Mouse (Mus musculus) forebrain, embryonic 10.5 days (tissue): Measurements from ENCODE around the gene Nedd9. TPM values are rescaled to one million over a fixed set of nuclear protein-coding genes. Genes with fewer than 3 reads are reported as not detected.

Source experiments
- DNase-seq: peaks from one replicate; pipeline ENCODE4 v3.0.0-alpha.2; 2017; ENCODE audit warnings: low spot score; ENCODE audit errors: extremely low spot score
- H3K27ac ChIP-seq: fragments of 300-500 bp; sonication (generic); 2 replicates; pipeline ENCODE4 v1.5.1; 2016; ENCODE audit warnings: mild to moderate bottlenecking
- H3K27me3 ChIP-seq: fragments of 300-500 bp; sonication (generic); 2 replicates; pipeline ENCODE4 v1.6.1; 2016; ENCODE audit warnings: mild to moderate bottlenecking; ENCODE audit not compliant: poor library complexity, severe bottlenecking
- H3K36me3 ChIP-seq: fragments of 300-500 bp; sonication (generic); replicated peaks from 2 replicates; pipeline ENCODE4 v1.6.1; 2016; ENCODE audit warnings: mild to moderate bottlenecking, moderate library complexity
- H3K4me1 ChIP-seq: fragments of 300-500 bp; sonication (generic); 2 replicates; pipeline ENCODE4 v1.6.1; 2016
- H3K4me3 ChIP-seq: fragments of 300-500 bp; sonication (generic); 2 replicates; pipeline ENCODE4 v1.5.1; 2016; ENCODE audit warnings: mild to moderate bottlenecking, moderate library complexity
- H3K9me3 ChIP-seq: fragments of 300-500 bp; sonication (generic); 2 replicates; pipeline ENCODE4 v1.6.1; 2016; ENCODE audit warnings: mild to moderate bottlenecking, moderate library complexity
- WGBS: fragments of 180-500 bp; shearing (Covaris S2); methylation state at CpG from one replicate; pipeline ENCODE4 v1.1.7; 2016; 5-methylcytosine and 5-hydroxymethylcytosine counted together
- polyA plus RNA-seq: library from polyadenylated mRNA; unstranded; fragments of >200 nt; fragmentation: Nextera tagmentation; extraction: Ambion mirVana; gene quantifications from 2 replicates; pipeline ENCODE4 v1.2.1, GENCODE M21; 2016

Gene Nedd9
- polyA plus RNA-seq, 1 experiment from 2014 or later, result 18.4 TPM

- H3K27ac ChIP-seq, result 0 out of 2 replicates have a peak overlapping the region, but pooled peaks have one; percentile 46
- peaks cover 81% of the 10 kb centered on the region for H3K4me1 ChIP-seq
- no peaks in the 10 kb centered on the region for H3K9me3 ChIP-seq
- DNase-seq, result no peak
- 81% methylated on average over 2 of the region's 2 CpGs for WGBS
- peaks cover 3% of the 10 kb centered on the region; the same call in 1 of the 2 replicates for H3K36me3 ChIP-seq
- peak overlapping the region; percentile 73; the same call in 1 of the 2 replicates for H3K4me3 ChIP-seq
- peaks cover under 1% of the 10 kb centered on the region; the same call in 1 of the 2 replicates for H3K27me3 ChIP-seq
Observed at GRCm38 (mm10) chr13:41355552-41355951, 131.6 kb downstream of the Nedd9 start.

DNA sequence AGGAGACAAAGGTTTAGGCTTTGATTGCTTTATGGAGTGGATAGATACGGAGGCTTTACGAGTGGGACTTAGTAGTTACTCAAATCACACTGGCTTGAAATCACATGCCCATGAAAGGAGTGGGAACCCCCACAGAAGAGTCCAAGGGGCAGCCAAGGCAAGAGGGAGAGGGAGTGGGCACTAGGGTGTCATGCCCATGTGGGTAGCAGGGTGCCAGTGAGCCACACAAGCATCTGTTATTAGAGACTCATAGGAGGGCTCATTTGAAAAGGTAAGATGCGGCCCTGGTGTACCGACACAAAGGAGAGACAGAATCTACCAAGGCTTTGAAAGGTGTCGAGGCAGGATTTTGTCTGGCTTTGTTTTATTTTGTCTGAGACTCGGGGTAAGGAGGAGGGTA, 132.6 kb downstream of the Nedd9 start:
- peak overlapping the region; percentile 79 for H3K27ac ChIP-seq
- H3K9me3 ChIP-seq, result no peaks in the 10 kb centered on the region
- H3K36me3 ChIP-seq, result peaks cover 3% of the 10 kb centered on the region; the same call in 1 of the 2 replicates
- peaks cover 76% of the 10 kb centered on the region for H3K4me1 ChIP-seq
- peak overlapping the region; percentile 31 for H3K4me3 ChIP-seq
- no peak for DNase-seq
- H3K27me3 ChIP-seq, result no peaks in the 10 kb centered on the region
- 32% methylated on average over 6 of the region's 6 CpGs for WGBS

DNA sequence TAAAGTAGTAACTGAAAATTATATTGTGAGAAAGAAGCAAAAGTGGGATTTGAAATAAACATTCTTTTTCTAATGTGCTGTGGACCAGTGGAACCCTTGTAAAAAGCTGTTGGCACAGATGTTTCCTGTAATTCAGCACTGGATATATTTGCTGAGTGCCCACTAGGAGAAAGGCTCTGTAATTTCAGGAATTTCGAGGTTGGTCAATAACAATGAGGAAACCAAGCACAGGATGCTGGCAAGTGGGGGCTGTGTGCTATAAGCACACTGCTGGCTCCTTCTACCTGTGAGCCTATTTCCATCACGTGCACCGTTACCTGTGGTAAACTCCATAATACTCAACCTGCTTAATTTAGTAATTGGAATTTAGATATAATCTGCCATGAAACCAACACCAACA, 133.5 kb downstream of the Nedd9 start:
- Histone ChIP-seq H3K27me3 (no peaks in the 10 kb centered on the region), H3K4me3 (no peak overlapping the region), H3K9me3 (no peaks in the 10 kb centered on the region), H3K27ac (0 out of 2 replicates have a peak overlapping the region, but pooled peaks have one; percentile 79), H3K36me3 (peaks cover 7% of the 10 kb centered on the region; the same call in 1 of the 2 replicates), H3K4me1 (peaks cover 81% of the 10 kb centered on the region)
- DNase-seq, result no peak
- WGBS, result 81% methylated on average over 3 of the region's 3 CpGs

- Histone ChIP-seq H3K4me3 (no peak overlapping the region), H3K27ac (peak overlapping the region; percentile 71), H3K27me3 (no peaks in the 10 kb centered on the region), H3K9me3 (no peaks in the 10 kb centered on the region), H3K4me1 (peaks cover 70% of the 10 kb centered on the region), H3K36me3 (peaks cover 9% of the 10 kb centered on the region; the same call in 1 of the 2 replicates)
- WGBS, result 49% methylated on average over 5 of the region's 5 CpGs
- peak; percentile 28 for DNase-seq
Observed at GRCm38 (mm10) chr13:41352352-41352751, 134.8 kb downstream of the Nedd9 start.

DNA sequence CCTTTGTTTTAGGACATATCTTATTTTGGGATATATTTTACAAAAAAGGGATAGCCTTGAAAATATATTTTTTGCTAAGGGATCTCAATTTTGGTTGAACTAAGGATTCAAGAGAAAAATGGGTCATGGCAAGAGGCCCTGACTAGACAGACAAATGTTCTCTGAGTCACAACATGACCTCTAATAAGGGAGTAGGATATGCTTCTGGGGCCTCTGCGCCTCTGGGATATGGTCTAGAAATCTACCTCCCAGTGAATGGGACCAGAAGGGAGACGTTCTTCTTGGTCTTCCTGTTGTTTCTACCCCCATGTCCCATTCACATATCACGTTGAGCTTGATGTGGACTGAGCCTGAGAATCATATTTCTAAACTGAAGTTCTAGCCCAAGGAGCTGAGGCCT, 136.6 kb downstream of the Nedd9 start:
- H3K27me3 ChIP-seq, result no peaks in the 10 kb centered on the region
- 85% methylated on average over 3 of the region's 3 CpGs for WGBS
- no peaks in the 10 kb centered on the region for H3K9me3 ChIP-seq
- no peak for DNase-seq
- peaks cover 53% of the 10 kb centered on the region for H3K4me1 ChIP-seq
- no peak overlapping the region for H3K27ac ChIP-seq
- H3K4me3 ChIP-seq, result no peak overlapping the region
- H3K36me3 ChIP-seq, result peaks cover 9% of the 10 kb centered on the region; the same call in 1 of the 2 replicates

DNA sequence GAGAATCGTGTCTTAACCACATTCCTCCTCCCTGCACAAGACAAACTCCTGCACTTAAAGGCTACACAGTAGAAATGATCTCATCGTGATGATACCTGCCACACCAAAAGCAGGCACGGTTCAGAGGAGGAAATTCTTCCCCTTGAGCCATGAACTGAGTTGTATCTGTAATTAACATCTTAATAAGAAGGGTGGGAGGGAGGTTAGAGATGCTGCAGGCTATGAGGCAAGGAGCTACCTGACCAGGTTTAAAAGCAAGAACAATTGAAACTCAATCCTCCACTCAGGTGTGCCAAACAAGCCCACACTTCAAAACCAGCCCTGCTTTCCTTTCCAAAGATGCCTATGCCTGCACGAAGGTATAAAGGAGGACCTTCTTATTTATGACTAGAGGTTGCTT, 137.4 kb downstream of the Nedd9 start:
- DNase-seq, result no peak
- Histone ChIP-seq H3K27ac (no peak overlapping the region), H3K4me1 (peaks cover 50% of the 10 kb centered on the region), H3K36me3 (peaks cover 16% of the 10 kb centered on the region; the same call in 1 of the 2 replicates), H3K9me3 (no peaks in the 10 kb centered on the region), H3K4me3 (no peak overlapping the region), H3K27me3 (no peaks in the 10 kb centered on the region)
- WGBS, result 61% methylated on average over 4 of the region's 4 CpGs

DNA sequence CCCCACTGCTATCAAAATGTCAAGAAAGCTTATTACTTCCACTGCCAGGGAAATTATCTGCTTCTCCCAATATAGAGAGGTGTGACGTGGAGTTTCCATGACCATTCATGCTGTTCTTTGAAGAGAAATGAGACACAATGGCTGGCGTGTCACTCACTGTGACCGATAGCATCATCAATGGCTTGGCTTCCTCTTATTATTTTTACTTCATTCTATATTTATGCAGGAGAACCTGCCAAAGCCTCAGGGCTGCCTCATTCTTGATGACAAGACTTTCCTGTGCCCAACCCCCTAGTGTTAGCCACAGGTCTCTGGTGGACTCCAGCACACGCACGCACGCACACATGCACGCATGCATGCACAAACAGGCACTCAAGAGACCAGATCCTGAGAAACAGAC, 141.4 kb downstream of the Nedd9 start:
- no peak for DNase-seq
- H3K4me1 ChIP-seq, result peaks cover 36% of the 10 kb centered on the region
- WGBS, result 93% methylated on average over 7 of the region's 7 CpGs

GRCm38 (mm10) chr13:41345306-41345705, 141.9 kb downstream of the Nedd9 start:
- H3K4me1 ChIP-seq, result peaks cover 36% of the 10 kb centered on the region
- peaks cover 43% of the 10 kb centered on the region for H3K36me3 ChIP-seq
- no peaks in the 10 kb centered on the region for H3K9me3 ChIP-seq
- no peak overlapping the region for H3K27ac ChIP-seq
- WGBS, result 58% methylated on average over 6 of the region's 6 CpGs
- H3K4me3 ChIP-seq, result no peak overlapping the region
- no peak for DNase-seq
- H3K27me3 ChIP-seq, result no peaks in the 10 kb centered on the region

More for the DNA sequence above, 141.4 kb downstream of the Nedd9 start:
- no peaks in the 10 kb centered on the region for H3K9me3 ChIP-seq
- no peak overlapping the region for H3K4me3 ChIP-seq
- H3K27me3 ChIP-seq, result no peaks in the 10 kb centered on the region
- H3K27ac ChIP-seq, result no peak overlapping the region
- peaks cover 43% of the 10 kb centered on the region for H3K36me3 ChIP-seq

DNA sequence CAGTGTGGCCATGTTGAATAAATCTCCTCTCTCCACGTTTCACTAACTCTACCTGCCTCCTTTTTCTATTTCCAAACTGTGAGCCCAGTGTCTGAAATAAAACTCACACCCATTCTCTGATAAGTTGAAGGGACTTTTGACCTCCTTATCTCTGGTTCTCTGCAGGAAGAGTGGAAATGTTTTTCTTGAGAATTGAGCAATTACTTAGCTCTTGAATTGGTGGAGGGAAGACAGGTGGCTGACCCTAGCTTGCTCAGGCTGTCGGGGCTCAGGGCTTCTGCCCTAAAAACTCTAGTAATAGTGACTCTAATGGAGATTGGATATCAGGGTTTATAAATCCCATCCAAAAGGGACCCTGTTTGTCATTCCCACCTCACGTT, 143.3 kb downstream of the Nedd9 start:
- 85% methylated on average over 3 of the region's 3 CpGs for WGBS
- Histone ChIP-seq H3K27me3 (no peaks in the 10 kb centered on the region), H3K4me1 (peaks cover 38% of the 10 kb centered on the region), H3K9me3 (no peaks in the 10 kb centered on the region), H3K27ac (no peak overlapping the region), H3K36me3 (peaks cover 56% of the 10 kb centered on the region), H3K4me3 (no peak overlapping the region)
- no peak for DNase-seq

GRCm38 (mm10) chr13:41343163-41343886, 143.8 kb downstream of the Nedd9 start:
- Histone ChIP-seq H3K4me1 (peaks cover 35% of the 10 kb centered on the region), H3K27me3 (no peaks in the 10 kb centered on the region), H3K9me3 (no peaks in the 10 kb centered on the region), H3K4me3 (no peak overlapping the region), H3K27ac (no peak overlapping the region), H3K36me3 (peaks cover 57% of the 10 kb centered on the region)
- no peak for DNase-seq
- WGBS, result 70% methylated on average over 3 of the region's 3 CpGs

- H3K27me3 ChIP-seq, result no peaks in the 10 kb centered on the region
- no peak overlapping the region for H3K27ac ChIP-seq
- DNase-seq, result no peak
- peaks cover 76% of the 10 kb centered on the region for H3K36me3 ChIP-seq
- no peaks in the 10 kb centered on the region for H3K9me3 ChIP-seq
- no peak overlapping the region for H3K4me3 ChIP-seq
- H3K4me1 ChIP-seq, result peaks cover 35% of the 10 kb centered on the region
- 87% methylated on average over 9 of the region's 9 CpGs for WGBS
Observed at GRCm38 (mm10) chr13:41341422-41341821, 145.7 kb downstream of the Nedd9 start.

GRCm38 (mm10) chr13:41339653-41340351, 147.4 kb downstream of the Nedd9 start:
- Histone ChIP-seq H3K36me3 (peaks cover 82% of the 10 kb centered on the region), H3K27me3 (no peaks in the 10 kb centered on the region), H3K4me1 (peaks cover 29% of the 10 kb centered on the region), H3K27ac (no peak overlapping the region; the same call in 1 of the 2 replicates), H3K9me3 (no peaks in the 10 kb centered on the region), H3K4me3 (no peak overlapping the region)
- DNase-seq, result no peak
- 77% methylated on average over 22 of the region's 22 CpGs for WGBS

- H3K27me3 ChIP-seq, result no peaks in the 10 kb centered on the region
- 82% methylated on average over 5 of the region's 5 CpGs for WGBS
- no peak overlapping the region for H3K27ac ChIP-seq
- no peak overlapping the region for H3K4me3 ChIP-seq
- no peaks in the 10 kb centered on the region for H3K9me3 ChIP-seq
- DNase-seq, result no peak
- H3K4me1 ChIP-seq, result peaks cover 31% of the 10 kb centered on the region
- peaks cover 83% of the 10 kb centered on the region for H3K36me3 ChIP-seq
Observed at GRCm38 (mm10) chr13:41339195-41339594, 148.0 kb downstream of the Nedd9 start.
